Mouse (Mus musculus): ENCODE measurements around the gene Mtcl1. TPM values are rescaled to one million over a fixed set of nuclear protein-coding genes. Genes with fewer than 3 reads are reported as not detected.

The Mtcl1 gene
- polyA plus RNA-seq, 1 experiment from 2014 or later = 8.6 TPM

DNA sequence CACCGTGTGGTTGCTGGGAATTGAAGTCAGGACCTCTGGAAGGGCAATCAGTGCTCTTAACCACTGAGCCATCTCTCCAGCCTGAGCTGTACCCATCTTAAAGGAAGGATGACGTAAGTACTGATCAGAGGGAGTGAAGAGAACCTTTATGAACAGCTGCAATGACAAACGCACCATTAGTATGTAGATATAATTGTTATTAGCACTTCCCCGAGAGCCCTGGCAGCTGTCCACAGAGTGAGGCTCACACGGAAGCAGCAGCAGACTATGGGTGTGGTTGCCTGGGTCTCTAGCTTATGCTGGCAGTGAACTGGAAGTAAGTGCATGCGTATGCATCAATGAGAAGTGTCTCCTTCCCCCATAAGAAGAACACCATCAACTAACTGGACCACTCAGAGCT is 118.3 kb downstream of the Mtcl1 start:
- H3K36me3 ChIP-seq (ENCODE audit: insufficient read depth, low read length) = no peaks in the 10 kb centered on the region
- no peak overlapping the region for H3K4me3 ChIP-seq (ENCODE audit: low read depth, low read length)
- H3K4me1 ChIP-seq (ENCODE audit: insufficient read depth, low read depth, low read length) = no peaks in the 10 kb centered on the region
- H3K9me3 ChIP-seq (ENCODE audit: low read length) = no peaks in the 10 kb centered on the region
- H3K4me2 ChIP-seq (replicated peaks; ENCODE audit: low read depth, low read length) = no peak overlapping the region
- no peaks in the 10 kb centered on the region for H3K27me3 ChIP-seq (replicated peaks; ENCODE audit: insufficient read depth, low read length)
- DNase-seq (ENCODE audit: low spot score) (no peak), ATAC-seq (no peak; the same call in 1 of the 2 replicates)
- 40% methylated on average over 6 of the region's 6 CpGs for WGBS
- TF ChIP-seq CTCF (IDR thresholded peaks at IDR 0.05) = no peak
- no peak for TF ChIP-seq EP300 (IDR thresholded peaks at IDR 0.05)
- H3K9ac ChIP-seq (replicated peaks; ENCODE audit: low read depth) = no peak overlapping the region
- H3K27ac ChIP-seq (ENCODE audit: low read length) = no peak overlapping the region

DNA sequence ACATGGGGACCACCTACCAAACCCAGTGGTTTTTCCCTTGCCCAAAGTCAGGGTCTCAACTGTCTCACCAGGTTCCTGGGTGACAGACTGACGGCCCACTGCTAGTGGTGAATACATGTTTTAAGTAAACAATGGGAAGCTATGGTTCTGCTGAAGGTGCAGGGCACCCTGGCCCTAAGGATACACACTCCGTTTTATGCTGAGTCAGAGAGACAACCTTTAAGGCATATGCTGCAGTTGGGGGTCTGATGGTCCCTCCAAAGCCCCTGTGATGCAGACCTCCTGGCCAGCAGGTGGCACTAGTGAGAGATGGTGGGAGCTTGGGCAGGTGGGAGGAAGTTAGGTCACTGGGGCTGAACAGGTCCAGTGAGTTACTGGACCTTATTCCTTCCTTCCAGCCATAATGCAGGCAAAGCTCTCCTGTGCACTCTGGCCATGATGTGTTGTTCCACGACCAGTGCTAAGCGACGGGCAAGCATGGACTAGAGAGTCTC is 123.0 kb downstream of the Mtcl1 start:
- Histone ChIP-seq H3K27me3 (replicated peaks; ENCODE audit: insufficient read depth, low read length) (no peaks in the 10 kb centered on the region), H3K27ac (ENCODE audit: low read length) (no peak overlapping the region), H3K4me1 (ENCODE audit: insufficient read depth, low read depth, low read length) (no peaks in the 10 kb centered on the region), H3K9ac (replicated peaks; ENCODE audit: low read depth) (no peak overlapping the region), H3K4me3 (ENCODE audit: low read depth, low read length) (no peak overlapping the region), H3K4me2 (replicated peaks; ENCODE audit: low read depth, low read length) (no peak overlapping the region), H3K9me3 (ENCODE audit: low read length) (no peaks in the 10 kb centered on the region), H3K36me3 (ENCODE audit: insufficient read depth, low read length) (no peaks in the 10 kb centered on the region)
- DNase-seq (ENCODE audit: low spot score) (no peak), ATAC-seq (no peak)
- TF ChIP-seq EP300 (IDR thresholded peaks at IDR 0.05) (no peak), CTCF (IDR thresholded peaks at IDR 0.05) (peak; percentile 59)
- 83% methylated on average over 5 of the region's 5 CpGs for WGBS

DNA sequence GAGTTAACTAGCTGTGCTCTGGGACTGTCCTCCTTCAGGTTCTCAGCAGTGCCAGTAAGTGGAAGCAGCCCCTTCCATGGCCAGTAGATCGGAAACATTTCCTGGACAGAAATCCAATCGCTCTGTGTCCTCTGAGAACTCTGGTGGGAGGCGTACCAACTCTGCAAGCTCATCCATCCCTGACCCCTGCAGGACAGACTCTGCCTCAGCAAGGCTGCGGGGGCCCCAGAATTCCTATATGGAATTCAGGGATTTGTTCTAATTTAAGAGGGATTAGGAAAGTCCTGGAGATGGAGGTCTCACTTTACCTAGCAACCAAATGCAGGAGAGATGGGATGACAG is 123.4 kb downstream of the Mtcl1 start:
- no peak for TF ChIP-seq EP300 (IDR thresholded peaks at IDR 0.05)
- no peak for TF ChIP-seq CTCF (IDR thresholded peaks at IDR 0.05)
- DNase-seq (ENCODE audit: low spot score) (no peak), ATAC-seq (no peak)
- H3K4me3 ChIP-seq (ENCODE audit: low read depth, low read length) = no peak overlapping the region
- H3K4me1 ChIP-seq (ENCODE audit: insufficient read depth, low read depth, low read length) = no peaks in the 10 kb centered on the region
- H3K36me3 ChIP-seq (ENCODE audit: insufficient read depth, low read length) = no peaks in the 10 kb centered on the region
- H3K27me3 ChIP-seq (replicated peaks; ENCODE audit: insufficient read depth, low read length) = no peaks in the 10 kb centered on the region
- no peaks in the 10 kb centered on the region for H3K9me3 ChIP-seq (ENCODE audit: low read length)
- H3K27ac ChIP-seq (ENCODE audit: low read length) = no peak overlapping the region
- no peak overlapping the region for H3K4me2 ChIP-seq (replicated peaks; ENCODE audit: low read depth, low read length)
- H3K9ac ChIP-seq (replicated peaks; ENCODE audit: low read depth) = no peak overlapping the region
- 73% methylated on average over 4 of the region's 4 CpGs for WGBS

DNA sequence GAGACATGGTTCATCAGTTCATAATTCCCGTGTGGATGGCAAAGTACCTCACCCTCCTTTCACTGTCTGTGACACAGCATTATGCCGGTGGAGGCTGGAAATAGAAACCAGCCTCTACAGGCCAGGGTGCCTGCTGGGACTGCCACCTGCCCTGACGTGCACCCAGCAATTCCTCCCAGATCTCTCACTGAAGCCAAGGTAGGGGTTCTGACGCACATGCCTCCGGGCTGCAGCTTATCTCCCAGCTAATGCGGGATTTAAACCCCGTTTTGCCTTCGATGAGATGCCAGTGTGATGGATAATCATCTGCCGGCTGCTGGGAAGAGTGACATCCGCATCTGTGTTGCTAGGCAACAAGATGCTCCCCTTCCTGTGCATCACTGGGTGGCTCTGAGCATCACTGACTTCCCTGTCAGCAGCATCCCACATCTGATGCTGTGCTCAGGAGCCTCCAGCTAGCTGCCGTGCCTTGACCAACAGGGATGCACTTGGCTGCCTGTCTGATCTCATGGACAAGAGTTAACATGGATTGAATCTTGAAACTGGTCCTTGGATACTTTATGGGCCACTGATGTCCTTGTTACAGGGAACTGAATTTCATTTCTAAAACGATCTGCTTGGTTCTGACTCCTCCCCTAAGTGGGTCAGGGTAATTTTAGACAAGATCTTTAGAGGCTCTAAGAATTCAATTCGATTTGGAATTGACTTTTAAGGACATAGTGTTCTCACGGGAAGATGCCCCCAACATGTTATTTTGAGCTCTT is 123.9 kb downstream of the Mtcl1 start:
- Histone ChIP-seq H3K27ac (ENCODE audit: low read length) (no peak overlapping the region), H3K4me1 (ENCODE audit: insufficient read depth, low read depth, low read length) (no peaks in the 10 kb centered on the region), H3K36me3 (ENCODE audit: insufficient read depth, low read length) (no peaks in the 10 kb centered on the region), H3K9me3 (ENCODE audit: low read length) (no peaks in the 10 kb centered on the region), H3K4me3 (ENCODE audit: low read depth, low read length) (no peak overlapping the region), H3K9ac (replicated peaks; ENCODE audit: low read depth) (no peak overlapping the region), H3K27me3 (replicated peaks; ENCODE audit: insufficient read depth, low read length) (no peaks in the 10 kb centered on the region), H3K4me2 (replicated peaks; ENCODE audit: low read depth, low read length) (no peak overlapping the region)
- ATAC-seq (no peak), DNase-seq (ENCODE audit: low spot score) (no peak)
- WGBS = 45% methylated on average over 14 of the region's 14 CpGs
- TF ChIP-seq EP300 (IDR thresholded peaks at IDR 0.05) = no peak
- no peak for TF ChIP-seq CTCF (IDR thresholded peaks at IDR 0.05)

DNA sequence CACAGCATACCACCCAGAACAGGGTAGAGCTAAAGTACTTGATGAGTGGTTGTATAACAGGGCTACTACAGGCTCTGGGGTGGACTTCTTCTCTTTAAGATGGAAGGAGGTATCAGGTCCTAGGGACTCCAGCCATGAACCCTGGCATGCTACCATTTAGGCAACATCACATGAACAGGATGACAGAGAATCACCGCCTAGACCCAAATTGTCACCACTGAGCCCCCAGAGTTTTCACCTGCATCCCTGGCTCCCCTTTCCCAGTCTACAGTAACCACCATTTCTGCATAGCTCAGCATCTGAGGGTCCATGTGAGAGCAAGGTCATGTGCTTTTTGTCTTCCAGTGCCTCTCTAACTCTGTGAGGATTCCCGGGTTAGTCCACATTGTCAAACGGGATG is 124.7 kb downstream of the Mtcl1 start:
- Histone ChIP-seq H3K4me1 (ENCODE audit: insufficient read depth, low read depth, low read length) (no peaks in the 10 kb centered on the region), H3K27me3 (replicated peaks; ENCODE audit: insufficient read depth, low read length) (no peaks in the 10 kb centered on the region), H3K36me3 (ENCODE audit: insufficient read depth, low read length) (no peaks in the 10 kb centered on the region), H3K9ac (replicated peaks; ENCODE audit: low read depth) (no peak overlapping the region), H3K9me3 (ENCODE audit: low read length) (no peaks in the 10 kb centered on the region), H3K4me3 (ENCODE audit: low read depth, low read length) (no peak overlapping the region), H3K4me2 (replicated peaks; ENCODE audit: low read depth, low read length) (no peak overlapping the region), H3K27ac (ENCODE audit: low read length) (no peak overlapping the region)
- DNase-seq (ENCODE audit: low spot score) = no peak
- TF ChIP-seq CTCF (IDR thresholded peaks at IDR 0.05) (no peak), EP300 (IDR thresholded peaks at IDR 0.05) (no peak)
- no peak for ATAC-seq
- 86% methylated on average over 3 of the region's 3 CpGs for WGBS

DNA sequence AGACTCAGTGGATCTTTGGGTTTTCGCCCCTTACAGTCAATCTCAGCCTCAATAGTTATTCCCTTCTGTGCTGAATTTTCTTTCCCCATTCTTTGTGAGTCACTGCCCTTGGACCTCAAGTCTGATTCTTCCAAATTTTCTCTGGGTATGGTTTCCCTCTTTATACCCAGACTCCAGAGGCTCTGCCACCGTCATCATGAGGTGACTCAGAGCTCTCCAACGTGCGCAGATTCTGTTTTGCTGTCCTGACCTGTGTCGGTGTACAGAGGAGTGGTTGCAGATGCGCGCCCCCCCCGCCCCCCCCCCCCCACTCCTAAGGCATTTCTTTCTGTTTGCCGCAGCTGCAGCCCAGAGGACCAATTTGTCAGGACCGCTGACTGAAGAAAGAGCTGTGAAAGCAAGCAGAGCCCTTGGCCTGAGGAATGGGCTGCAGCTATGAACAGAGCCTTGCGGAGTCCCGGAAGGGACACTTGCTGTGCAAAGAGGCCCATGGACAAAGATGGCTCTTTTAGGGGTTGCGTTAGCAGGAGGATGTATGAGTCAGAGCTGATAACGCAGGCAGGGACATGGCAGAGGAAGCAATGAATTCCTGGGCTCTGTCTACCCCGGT is 126.8 kb downstream of the Mtcl1 start:
- Histone ChIP-seq H3K4me2 (replicated peaks; ENCODE audit: low read depth, low read length) (no peak overlapping the region), H3K27ac (ENCODE audit: low read length) (no peak overlapping the region), H3K4me1 (ENCODE audit: insufficient read depth, low read depth, low read length) (no peaks in the 10 kb centered on the region), H3K9ac (replicated peaks; ENCODE audit: low read depth) (no peak overlapping the region), H3K27me3 (replicated peaks; ENCODE audit: insufficient read depth, low read length) (no peaks in the 10 kb centered on the region), H3K4me3 (ENCODE audit: low read depth, low read length) (no peak overlapping the region), H3K36me3 (ENCODE audit: insufficient read depth, low read length) (no peaks in the 10 kb centered on the region), H3K9me3 (ENCODE audit: low read length) (no peaks in the 10 kb centered on the region)
- ATAC-seq = no peak
- TF ChIP-seq EP300 (IDR thresholded peaks at IDR 0.05) = no peak
- TF ChIP-seq CTCF (IDR thresholded peaks at IDR 0.05) = no peak
- 56% methylated on average over 15 of the region's 15 CpGs for WGBS
- no peak for DNase-seq (ENCODE audit: low spot score)

Data from lung, postnatal 0 days (tissue).